Mouse (Mus musculus) kidney, adult 2 months (tissue): ENCODE results near the gene Adamts17. TPM values are rescaled to one million over a fixed set of nuclear protein-coding genes. Genes with fewer than 3 reads are reported as not detected.

Experiments
- DNase-seq: peaks from one replicate; pipeline ENCODE4 v3.0.0; 2021
- H3K27ac ChIP-seq: fragments of 200-500 bp; 2 replicates; pipeline ENCODE4 v1.5.1; 2012; ENCODE audit warnings: low read depth, low read length, control low read depth, inconsistent platforms; ENCODE audit not compliant: insufficient read depth
- H3K27me3 ChIP-seq: fragments of 200-500 bp; replicated peaks from 2 replicates; pipeline ENCODE4 v1.6.1; 2012; ENCODE audit warnings: mild to moderate bottlenecking, moderate library complexity, low read length, inconsistent platforms; ENCODE audit not compliant: control insufficient read depth, insufficient read depth
- H3K36me3 ChIP-seq: fragments of 200-500 bp; 2 replicates; pipeline ENCODE4 v1.6.1; 2012; ENCODE audit warnings: mild to moderate bottlenecking, moderate library complexity, low read length, inconsistent platforms; ENCODE audit not compliant: control insufficient read depth, insufficient read depth
- H3K4me1 ChIP-seq: fragments of 200-500 bp; 2 replicates; pipeline ENCODE4 v1.6.1; 2011; ENCODE audit warnings: low read length; ENCODE audit not compliant: control insufficient read depth, insufficient read depth
- H3K4me3 ChIP-seq: fragments of 200-500 bp; 2 replicates; pipeline ENCODE4 v1.5.1; 2011; ENCODE audit warnings: mild to moderate bottlenecking, low read depth, low read length, control low read depth; ENCODE audit not compliant: insufficient read depth
- CTCF ChIP-seq: fragments of 200-500 bp; conservative IDR thresholded peaks from 2 replicates; pipeline ENCODE4 v1.5.1; 2011; ENCODE audit warnings: low read depth, mild to moderate bottlenecking, control low read depth, low read length, moderate library complexity, mixed read lengths; ENCODE audit not compliant: insufficient read depth, insufficient read length
- POLR2A ChIP-seq: fragments of 200-500 bp; IDR thresholded peaks from one replicate; pipeline ENCODE4 v1.6.1; 2011; ENCODE audit warnings: low read depth, low read length, control low read depth
- WGBS: fragments of 180-500 bp; shearing (Covaris S2); methylation state at CpG from one replicate; pipeline ENCODE4 v1.1.7; 2018; 5-methylcytosine and 5-hydroxymethylcytosine counted together
- polyA plus RNA-seq: library from polyadenylated mRNA; depleted of rRNA; stranded (reverse); fragments of >200 nt; gene quantifications from 2 replicates; pipeline ENCODE4 v1.2.3, GENCODE M21; 2012

Gene Adamts17
- polyA plus RNA-seq, 1 experiment: 0.17 TPM

GRCm38 (mm10) chr7:66989357-66990045, 150.0 kb downstream of the Adamts17 start:
- H3K4me1 ChIP-seq: no peaks in the 10 kb centered on the region
- WGBS: 81% methylated on average over 3 of the region's 3 CpGs
- no peak overlapping the region for H3K4me3 ChIP-seq
- H3K27me3 ChIP-seq: no peaks in the 10 kb centered on the region
- H3K27ac ChIP-seq: no peak overlapping the region
- DNase-seq: no peak
- no peak for TF ChIP-seq POLR2A
- no peak for TF ChIP-seq CTCF
- H3K36me3 ChIP-seq: no peaks in the 10 kb centered on the region

DNA sequence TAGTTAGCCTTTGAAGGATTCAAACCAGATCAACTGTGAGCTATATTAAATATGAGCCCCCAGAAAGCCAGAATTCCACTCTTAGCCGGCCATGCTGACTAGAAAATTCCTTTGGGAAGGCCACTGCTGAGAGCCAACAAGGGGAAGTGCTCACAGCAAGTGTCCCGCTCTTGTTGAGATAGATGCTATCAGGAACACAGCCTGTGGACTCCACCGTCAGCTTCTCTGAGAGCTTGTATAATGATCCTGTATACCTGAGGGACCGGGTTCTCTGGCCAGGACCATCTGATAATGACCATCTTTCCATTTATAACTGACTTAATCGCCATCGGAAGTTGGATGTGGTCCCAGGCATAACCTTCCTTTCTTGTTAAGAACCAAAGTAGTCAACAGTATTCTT, 159.3 kb downstream of the Adamts17 start:
- H3K27ac ChIP-seq: no peak overlapping the region
- no peaks in the 10 kb centered on the region for H3K4me1 ChIP-seq
- H3K36me3 ChIP-seq: no peaks in the 10 kb centered on the region
- TF ChIP-seq POLR2A: no peak
- no peak for TF ChIP-seq CTCF
- no peak for DNase-seq
- 85% methylated on average over 6 of the region's 6 CpGs for WGBS
- no peak overlapping the region for H3K4me3 ChIP-seq
- no peaks in the 10 kb centered on the region for H3K27me3 ChIP-seq

GRCm38 (mm10) chr7:67003648-67004047, 164.1 kb downstream of the Adamts17 start:
- WGBS: 64% methylated on average over 1 of the region's 1 CpGs
- Histone ChIP-seq H3K4me3 (no peak overlapping the region), H3K4me1 (no peaks in the 10 kb centered on the region), H3K27ac (no peak overlapping the region), H3K36me3 (no peaks in the 10 kb centered on the region), H3K27me3 (no peaks in the 10 kb centered on the region)
- no peak for DNase-seq
- TF ChIP-seq CTCF (no peak), POLR2A (no peak)

DNA sequence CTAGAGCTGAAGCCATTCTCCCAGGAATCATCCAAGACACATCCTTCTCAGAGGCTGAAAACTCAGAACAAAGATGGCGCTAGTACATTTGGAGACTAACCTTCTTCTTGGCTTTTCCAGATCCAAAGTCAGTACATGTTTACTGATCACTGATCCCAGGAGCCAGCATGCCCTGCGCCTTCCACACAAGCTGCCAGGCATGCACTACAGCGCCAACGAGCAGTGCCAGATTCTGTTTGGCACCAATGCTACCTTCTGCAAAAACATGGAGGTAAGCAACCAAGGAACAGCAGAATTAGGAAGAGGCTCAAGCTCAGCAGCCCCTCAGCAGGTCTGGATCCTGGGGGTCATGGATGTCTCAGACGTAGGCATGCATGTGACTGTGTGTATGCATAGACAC, 164.7 kb downstream of the Adamts17 start:
- Histone ChIP-seq H3K4me1 (no peaks in the 10 kb centered on the region), H3K36me3 (no peaks in the 10 kb centered on the region), H3K27me3 (no peaks in the 10 kb centered on the region), H3K27ac (no peak overlapping the region), H3K4me3 (no peak overlapping the region)
- TF ChIP-seq POLR2A (no peak), CTCF (no peak)
- no peak for DNase-seq
- WGBS: 96% methylated on average over 5 of the region's 5 CpGs

DNA sequence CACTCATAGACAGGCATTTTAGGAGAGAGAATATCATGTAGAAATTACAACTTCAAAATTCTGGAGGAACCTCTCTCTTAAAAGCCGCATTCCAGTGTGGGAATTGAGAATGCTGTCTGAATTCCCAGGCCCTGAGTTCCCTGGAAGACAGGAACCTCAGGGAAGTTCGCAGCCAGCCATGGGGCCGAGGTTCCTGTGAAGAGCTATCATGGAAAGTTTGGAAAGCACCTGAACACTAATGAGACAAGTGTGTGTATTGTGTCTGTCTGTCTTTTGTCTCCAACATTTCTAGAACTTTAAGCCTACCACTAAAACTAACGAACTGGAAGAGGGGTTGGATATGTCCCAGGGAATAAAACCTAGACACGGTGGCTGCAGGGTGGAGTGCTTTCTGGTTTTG, 170.3 kb downstream of the Adamts17 start:
- Histone ChIP-seq H3K27me3 (no peaks in the 10 kb centered on the region), H3K27ac (no peak overlapping the region), H3K4me3 (no peak overlapping the region), H3K4me1 (no peaks in the 10 kb centered on the region), H3K36me3 (no peaks in the 10 kb centered on the region)
- TF ChIP-seq CTCF (no peak), POLR2A (no peak)
- 84% methylated on average over 5 of the region's 5 CpGs for WGBS
- no peak for DNase-seq

DNA sequence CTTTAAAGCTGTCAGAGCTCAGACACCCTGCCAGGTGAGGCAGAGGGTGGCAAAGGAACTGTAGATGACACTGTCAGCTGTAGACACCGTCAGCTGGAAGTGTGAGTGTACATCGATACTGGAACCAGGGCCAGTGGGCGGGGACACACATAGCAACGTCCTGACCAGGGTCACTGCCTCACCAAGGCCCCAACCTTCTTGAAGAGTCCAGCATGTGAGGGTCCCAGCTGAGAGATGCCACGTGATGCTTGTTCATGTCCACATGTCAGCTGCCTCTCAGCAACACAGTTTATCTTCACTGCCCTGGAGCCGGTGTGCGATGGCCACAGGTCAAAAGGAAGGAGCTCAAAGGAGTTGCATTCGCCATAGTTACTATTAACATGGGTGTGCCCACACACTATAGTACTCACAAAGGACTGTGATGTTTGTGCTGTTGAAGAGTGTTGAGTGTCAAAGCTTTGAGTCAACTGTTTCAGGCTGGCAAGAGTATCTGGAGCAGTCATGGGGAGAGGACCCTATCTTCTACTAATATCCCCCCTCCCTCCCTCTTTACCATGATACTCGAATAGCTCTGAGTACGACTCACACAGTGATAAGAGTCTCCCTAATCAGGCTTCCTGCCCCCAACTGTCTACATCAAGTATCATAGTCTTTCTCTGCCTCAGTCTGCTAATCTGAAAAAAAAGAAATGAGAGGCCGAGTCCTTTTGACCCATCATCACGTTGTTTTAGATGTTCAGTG, 172.6 kb downstream of the Adamts17 start:
- H3K4me1 ChIP-seq: no peaks in the 10 kb centered on the region
- DNase-seq: peak; percentile 3
- H3K27me3 ChIP-seq: no peaks in the 10 kb centered on the region
- 52% methylated on average over 12 of the region's 12 CpGs for WGBS
- TF ChIP-seq CTCF (no peak), POLR2A (no peak)
- H3K4me3 ChIP-seq: no peak overlapping the region
- no peaks in the 10 kb centered on the region for H3K36me3 ChIP-seq
- no peak overlapping the region for H3K27ac ChIP-seq

DNA sequence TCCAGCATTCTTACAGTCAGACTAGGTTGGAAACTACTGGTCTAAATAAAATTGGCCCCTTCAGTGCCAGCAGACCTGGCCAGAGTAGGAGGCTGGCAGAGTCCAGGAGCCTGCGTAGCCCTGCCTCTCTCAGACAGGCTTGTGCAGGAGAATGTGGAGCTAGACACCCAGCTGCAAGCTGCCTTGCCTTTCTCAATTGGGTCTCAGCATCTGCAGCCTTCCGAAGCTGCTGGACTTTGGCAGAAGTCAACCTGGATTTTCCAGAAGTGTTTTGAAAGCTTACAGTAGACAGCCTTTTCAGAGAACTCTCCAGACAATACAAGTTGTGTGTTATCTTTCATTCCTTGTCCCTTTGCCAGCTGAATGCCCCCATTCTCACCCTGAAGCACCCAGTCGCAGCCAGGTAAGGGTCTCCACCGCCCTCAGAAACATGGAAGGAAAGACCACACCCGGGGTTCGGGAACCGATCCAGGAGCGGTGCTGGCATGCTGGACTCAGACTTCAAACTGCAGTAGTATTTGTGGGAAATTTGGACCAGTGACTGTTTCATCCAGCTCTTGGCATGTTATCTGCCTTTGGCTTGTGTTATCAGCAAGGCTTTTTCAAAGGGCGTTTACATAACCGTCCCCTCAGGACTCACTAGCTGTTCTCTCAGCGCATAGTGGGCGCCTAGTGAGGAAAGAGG, 173.8 kb downstream of the Adamts17 start:
- TF ChIP-seq POLR2A (no peak), CTCF (no peak)
- DNase-seq: peak; percentile 5
- 85% methylated on average over 12 of the region's 12 CpGs for WGBS
- Histone ChIP-seq H3K4me1 (no peaks in the 10 kb centered on the region), H3K36me3 (no peaks in the 10 kb centered on the region), H3K27ac (no peak overlapping the region), H3K27me3 (no peaks in the 10 kb centered on the region), H3K4me3 (no peak overlapping the region)
